Mouse (Mus musculus) myocyte (in vitro differentiated cells): ENCODE data around the gene Amh.

ENCODE experiments used
- E2F4 ChIP-seq: IDR thresholded peaks from one replicate; pipeline ENCODE4 v1.6.1; 2011; ENCODE audit warnings: mild to moderate bottlenecking, control low read depth, moderate library complexity; ENCODE audit not compliant: insufficient read depth
- MAX ChIP-seq: IDR thresholded peaks from one replicate; pipeline ENCODE4 v1.6.1; 2011; ENCODE audit warnings: low read depth, mild to moderate bottlenecking, control low read depth
- MYOD1 ChIP-seq, 3 experiments: IDR thresholded peaks; one replicate each; pipeline ENCODE4 v1.6.1; 2011; ENCODE audit warnings: control low read depth in 2 of 3, low read depth in 2 of 3, mild to moderate bottlenecking in 2 of 3, moderate library complexity in 1 of 3; ENCODE audit not compliant: insufficient read length in 2 of 3, control insufficient read depth in 1 of 3
- POLR2A ChIP-seq: IDR thresholded peaks from one replicate; pipeline ENCODE4 v1.6.1; 2011; ENCODE audit warnings: low read depth, mild to moderate bottlenecking, control low read depth, moderate library complexity; ENCODE audit not compliant: insufficient read length
- POLR2AphosphoS2 ChIP-seq: IDR thresholded peaks from one replicate; pipeline ENCODE4 v1.6.1; 2011; ENCODE audit warnings: low read depth, control low read depth; ENCODE audit not compliant: insufficient read length
- REST ChIP-seq: IDR thresholded peaks from one replicate; pipeline ENCODE4 v1.6.1; 2011; ENCODE audit warnings: mild to moderate bottlenecking, control low read depth, moderate library complexity; ENCODE audit not compliant: insufficient read depth, insufficient read length
- SRF ChIP-seq: IDR thresholded peaks from one replicate; pipeline ENCODE4 v1.6.1; 2011; ENCODE audit warnings: low read depth; ENCODE audit not compliant: control insufficient read depth, insufficient read length
- TCF12 ChIP-seq: IDR thresholded peaks from one replicate; pipeline ENCODE4 v1.6.1; 2011; ENCODE audit warnings: mild to moderate bottlenecking, control low read depth; ENCODE audit not compliant: poor library complexity, insufficient read depth, severe bottlenecking
- USF1 ChIP-seq: IDR thresholded peaks from one replicate; pipeline ENCODE4 v1.6.1; 2011; ENCODE audit warnings: low read depth, mild to moderate bottlenecking, control low read depth, moderate library complexity

GRCm38 (mm10) chr10:80761821-80762220 lies 43.2 kb upstream of the Amh start:
- TF ChIP-seq E2F4: no peak
- no peak for TF ChIP-seq POLR2A
- no peak for TF ChIP-seq MAX
- no peak for TF ChIP-seq SRF
- TF ChIP-seq MYOD1 (IDR thresholded peaks at IDR 0.05; ENCODE audit: control insufficient read depth in 1 of 3, insufficient read length in 2 of 3, low read depth in 2 of 3): no peak
- no peak for TF ChIP-seq TCF12
- no peak for TF ChIP-seq REST
- TF ChIP-seq POLR2AphosphoS2: no peak
- TF ChIP-seq USF1: no peak
